Mouse (Mus musculus) neural tube, embryonic 14.5 days (tissue): ENCODE results near the gene Avil. TPM values are rescaled to one million over a fixed set of nuclear protein-coding genes. Genes with fewer than 3 reads are reported as not detected.
A peak's percentile ranks its signal among the peaks of the same experiment; 100 is the strongest.

Source experiments
- ATAC-seq: fragments of 200-750 bp; cut with Nextera tagmentation; 2 replicates; pipeline ENCODE4 v1.8.0; 2017; ENCODE audit warnings: low read depth, mild to moderate bottlenecking, moderate TSS enrichment, moderate library complexity
- H3K27ac ChIP-seq: fragments of 300-500 bp; sonication (generic); 2 replicates; pipeline ENCODE4 v1.5.1; 2014; ENCODE audit warnings: low read depth, mild to moderate bottlenecking, control low read depth, low read length, moderate library complexity, mixed read lengths
- H3K27me3 ChIP-seq: fragments of 300-500 bp; sonication (generic); 2 replicates; pipeline ENCODE4 v1.6.1; 2014; ENCODE audit warnings: low read length; ENCODE audit not compliant: control insufficient read depth, insufficient read depth
- H3K36me3 ChIP-seq: fragments of 300-500 bp; sonication (generic); 2 replicates; pipeline ENCODE4 v1.6.1; 2014; ENCODE audit warnings: low read length, mixed read lengths; ENCODE audit not compliant: control insufficient read depth, insufficient read depth
- H3K4me1 ChIP-seq: fragments of 300-500 bp; sonication (generic); 2 replicates; pipeline ENCODE4 v1.6.1; 2014; ENCODE audit warnings: low read length; ENCODE audit not compliant: control insufficient read depth, insufficient read depth
- H3K4me2 ChIP-seq: fragments of 300-500 bp; sonication (generic); 2 replicates; pipeline ENCODE4 v1.6.1; 2014; ENCODE audit warnings: mild to moderate bottlenecking, low read depth, low read length, control low read depth
- H3K4me3 ChIP-seq: fragments of 300-500 bp; sonication (generic); 2 replicates; pipeline ENCODE4 v1.5.1; 2014; ENCODE audit warnings: low read depth, low read length, control low read depth, mixed read lengths
- H3K9ac ChIP-seq: fragments of 300-500 bp; sonication (generic); replicated peaks from 2 replicates; pipeline ENCODE4 v1.6.1; 2014; ENCODE audit warnings: low read depth, mild to moderate bottlenecking, control low read depth, low read length, mixed read lengths
- H3K9me3 ChIP-seq: fragments of 300-500 bp; sonication (generic); 2 replicates; pipeline ENCODE4 v1.6.1; 2016; ENCODE audit warnings: low read length; ENCODE audit not compliant: control insufficient read depth
- WGBS: fragments of 180-500 bp; shearing (Covaris S2); extraction: QIAGEN DNeasy Blood & Tissue Kit; methylation state at CpG from one replicate; pipeline ENCODE4 v1.1.7; 2014; 5-methylcytosine and 5-hydroxymethylcytosine counted together
- polyA plus RNA-seq: library from polyadenylated mRNA; unstranded; fragments of >200 nt; fragmentation: Nextera tagmentation; extraction: Ambion mirVana; gene quantifications from 2 replicates; pipeline ENCODE4 v1.2.1, GENCODE M21; 2014

Avil gene
- polyA plus RNA-seq, 1 experiment from 2014 or later, result 0.15 TPM

DNA sequence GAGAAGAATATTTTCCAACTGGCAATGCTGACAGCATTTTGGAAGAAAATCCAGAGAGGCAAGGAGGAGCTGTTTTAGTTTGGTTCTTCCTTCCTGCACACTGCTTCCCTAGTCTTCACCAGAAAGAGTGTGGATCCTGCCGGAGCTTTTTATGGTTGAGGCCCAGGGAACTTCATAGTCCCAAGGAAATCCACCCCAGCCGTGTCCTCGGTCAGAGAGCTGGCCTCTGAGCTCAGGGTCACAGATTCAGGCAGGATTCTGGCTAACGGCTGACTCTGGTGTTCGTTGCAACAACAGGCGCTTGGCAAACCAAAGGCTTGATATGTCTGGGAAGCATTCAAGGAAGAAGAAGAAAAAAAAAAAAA lies 37.6 kb upstream of the Avil start:
- no peak overlapping the region for H3K4me2 ChIP-seq
- 42% methylated on average over 6 of the region's 6 CpGs for WGBS
- no peak overlapping the region for H3K9ac ChIP-seq
- H3K27ac ChIP-seq, result no peak overlapping the region
- no peak overlapping the region for H3K4me3 ChIP-seq
- no peak for ATAC-seq
- peaks cover 10% of the 10 kb centered on the region; the same call in 1 of the 2 replicates for H3K27me3 ChIP-seq
- no peaks in the 10 kb centered on the region for H3K9me3 ChIP-seq
- H3K4me1 ChIP-seq, result no peaks in the 10 kb centered on the region
- no peaks in the 10 kb centered on the region for H3K36me3 ChIP-seq

DNA sequence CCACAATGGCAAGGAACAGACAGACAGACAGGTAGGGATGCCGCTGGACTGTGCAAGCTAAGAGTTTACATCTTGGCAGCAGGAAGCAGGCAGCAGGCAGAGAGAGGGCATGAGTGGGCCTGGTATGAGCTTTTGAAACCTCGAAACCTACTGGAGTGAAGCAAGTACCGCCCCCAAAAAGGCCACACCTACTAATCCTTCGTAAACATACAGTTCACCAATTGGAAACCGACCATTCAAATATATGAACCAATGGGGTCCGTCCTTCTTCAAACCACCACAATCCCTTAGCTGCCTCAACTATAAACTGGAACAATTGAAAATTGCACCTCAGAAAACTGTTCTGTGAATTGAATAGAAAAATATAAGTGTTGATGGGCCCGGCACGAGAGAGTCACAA lies 36.7 kb upstream of the Avil start:
- Histone ChIP-seq H3K27me3 (peaks cover 10% of the 10 kb centered on the region; the same call in 1 of the 2 replicates), H3K9me3 (no peaks in the 10 kb centered on the region), H3K36me3 (no peaks in the 10 kb centered on the region), H3K4me1 (no peaks in the 10 kb centered on the region), H3K27ac (no peak overlapping the region), H3K9ac (no peak overlapping the region), H3K4me2 (no peak overlapping the region), H3K4me3 (no peak overlapping the region)
- WGBS, result 90% methylated on average over 8 of the region's 8 CpGs
- no peak for ATAC-seq

DNA sequence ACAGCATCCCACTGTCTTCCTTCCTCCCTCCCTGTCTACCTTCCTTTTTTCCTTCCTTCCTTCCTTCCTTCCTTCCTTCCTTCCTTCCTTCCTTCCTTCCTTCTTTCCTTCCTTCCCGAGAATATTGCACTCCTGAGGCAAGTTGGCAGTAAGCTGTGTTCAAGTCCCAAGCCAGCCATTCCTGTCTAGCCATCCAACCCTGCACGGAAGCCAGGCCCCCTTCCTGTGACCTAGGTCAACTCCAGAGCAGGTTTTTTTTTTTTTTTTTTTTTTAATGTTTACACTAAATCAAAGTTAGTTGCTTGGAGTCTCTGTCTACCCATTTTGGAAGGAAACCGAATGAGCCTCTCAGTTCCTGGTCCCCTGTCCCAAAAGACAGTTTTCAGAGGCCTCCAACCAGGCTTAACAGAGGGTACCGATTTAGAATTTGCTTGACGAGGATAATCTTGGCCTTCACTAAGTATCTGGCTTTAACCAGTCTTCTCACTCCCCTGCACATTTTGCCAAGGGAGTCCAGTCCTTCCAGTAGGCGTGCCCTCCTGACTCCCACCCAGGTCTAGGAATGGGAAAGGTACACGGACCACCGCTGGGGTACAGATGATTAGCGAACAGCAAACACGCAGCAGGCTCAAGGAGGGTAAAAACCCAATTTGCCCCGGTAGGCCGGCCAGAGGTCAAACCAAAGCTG lies 29.0 kb upstream of the Avil start:
- Histone ChIP-seq H3K4me2 (0 out of 2 replicates have a peak overlapping the region, but pooled peaks have one; percentile 2), H3K9me3 (no peaks in the 10 kb centered on the region), H3K27ac (no peak overlapping the region), H3K4me1 (no peaks in the 10 kb centered on the region), H3K36me3 (no peaks in the 10 kb centered on the region), H3K27me3 (no peaks in the 10 kb centered on the region; the same call in 1 of the 2 replicates), H3K4me3 (no peak overlapping the region), H3K9ac (no peak overlapping the region)
- ATAC-seq, result no peak
- WGBS, result 7% methylated on average over 12 of the region's 12 CpGs

DNA sequence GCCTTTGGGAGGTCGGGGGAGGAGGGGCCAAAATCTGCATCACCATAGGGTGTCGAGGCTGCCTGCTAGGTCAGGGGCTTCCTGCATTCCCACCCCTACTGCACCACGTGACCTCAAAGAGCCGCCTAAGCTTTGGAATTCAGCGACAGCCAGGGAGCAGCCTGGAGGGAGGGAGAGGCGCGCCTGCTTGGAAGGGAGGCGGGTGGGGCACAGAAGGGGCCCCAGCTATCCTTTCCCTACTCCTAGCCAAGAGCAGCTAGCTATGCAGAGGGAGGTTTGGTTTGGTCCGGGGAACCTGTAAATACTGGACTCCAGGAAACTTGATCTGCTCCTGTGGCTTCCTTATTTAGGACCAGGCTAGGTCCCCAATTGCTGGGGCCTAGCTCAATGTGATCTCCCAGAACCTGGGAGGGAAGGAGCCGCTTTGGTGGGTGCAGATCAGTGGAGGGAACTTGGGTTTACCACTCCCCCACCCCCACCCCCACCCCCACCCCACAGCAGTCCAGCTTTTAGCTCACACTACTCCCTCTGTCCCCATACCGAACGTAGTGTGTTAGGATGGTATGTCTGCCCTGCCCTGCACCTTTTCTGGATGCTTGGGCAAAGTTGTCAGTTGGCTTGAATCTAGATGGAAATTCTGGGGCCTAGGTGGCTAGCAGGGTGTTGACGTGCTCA lies 28.3 kb upstream of the Avil start:
- Histone ChIP-seq H3K27ac (no peak overlapping the region), H3K4me1 (no peaks in the 10 kb centered on the region), H3K36me3 (no peaks in the 10 kb centered on the region), H3K9ac (no peak overlapping the region), H3K9me3 (no peaks in the 10 kb centered on the region), H3K27me3 (no peaks in the 10 kb centered on the region; the same call in 1 of the 2 replicates), H3K4me2 (0 out of 2 replicates have a peak overlapping the region, but pooled peaks have one; percentile 2), H3K4me3 (no peak overlapping the region)
- ATAC-seq, result peak; percentile 54; the same call in 1 of the 2 replicates
- WGBS, result 10% methylated on average over 13 of the region's 13 CpGs

DNA sequence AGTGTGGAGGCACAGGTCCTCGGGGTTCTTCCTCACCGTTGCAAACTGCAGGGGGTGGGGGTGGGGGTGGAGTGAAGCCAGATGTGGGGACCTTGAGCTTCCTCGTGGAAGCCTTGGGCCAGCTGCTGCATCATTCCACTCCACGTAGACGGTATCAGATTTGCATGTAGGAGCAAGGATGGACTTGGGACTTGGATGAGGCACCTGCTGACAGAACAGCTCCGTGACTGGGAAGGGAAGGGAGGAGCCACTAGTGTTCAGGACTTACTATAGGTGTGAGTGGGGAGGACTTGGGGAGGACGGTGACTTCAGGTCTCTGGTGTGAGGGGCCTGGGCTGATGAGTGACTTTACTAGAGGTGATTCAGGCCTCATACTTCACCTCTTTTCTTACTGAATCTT lies 27.5 kb upstream of the Avil start:
- 31% methylated on average over 7 of the region's 7 CpGs for WGBS
- ATAC-seq, result no peak
- Histone ChIP-seq H3K4me2 (no peak overlapping the region), H3K36me3 (no peaks in the 10 kb centered on the region), H3K9me3 (no peaks in the 10 kb centered on the region), H3K4me1 (0 out of 2 replicates have a peak, but pooled peaks cover 1% of the 10 kb centered on the region), H3K4me3 (no peak overlapping the region), H3K27ac (no peak overlapping the region), H3K9ac (no peak overlapping the region), H3K27me3 (no peaks in the 10 kb centered on the region; the same call in 1 of the 2 replicates)

DNA sequence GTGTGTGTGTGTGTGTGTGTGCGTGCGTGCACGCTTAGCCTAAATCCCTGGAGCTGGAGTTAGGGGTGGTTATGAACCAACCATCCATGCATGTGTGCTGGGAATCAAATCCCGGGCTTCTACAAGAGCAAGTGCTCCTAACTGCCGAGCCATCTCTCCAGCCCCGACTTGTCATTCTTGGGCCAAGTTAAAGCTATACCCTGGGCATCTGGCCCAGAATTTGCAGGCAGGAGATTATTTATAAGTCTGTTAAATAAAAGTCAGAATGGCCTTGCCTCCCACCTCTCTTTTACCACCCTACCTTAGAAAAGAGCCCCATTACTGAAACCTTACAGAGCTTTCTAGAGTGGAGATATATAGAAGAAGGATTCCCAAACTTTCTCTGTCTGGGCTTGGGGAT lies 24.8 kb upstream of the Avil start:
- Histone ChIP-seq H3K4me3 (no peak overlapping the region), H3K9me3 (no peaks in the 10 kb centered on the region), H3K4me2 (no peak overlapping the region), H3K27me3 (no peaks in the 10 kb centered on the region; the same call in 1 of the 2 replicates), H3K27ac (no peak overlapping the region), H3K4me1 (peaks cover 6% of the 10 kb centered on the region), H3K36me3 (no peaks in the 10 kb centered on the region), H3K9ac (no peak overlapping the region)
- WGBS, result 91% methylated on average over 6 of the region's 6 CpGs
- ATAC-seq, result no peak

DNA sequence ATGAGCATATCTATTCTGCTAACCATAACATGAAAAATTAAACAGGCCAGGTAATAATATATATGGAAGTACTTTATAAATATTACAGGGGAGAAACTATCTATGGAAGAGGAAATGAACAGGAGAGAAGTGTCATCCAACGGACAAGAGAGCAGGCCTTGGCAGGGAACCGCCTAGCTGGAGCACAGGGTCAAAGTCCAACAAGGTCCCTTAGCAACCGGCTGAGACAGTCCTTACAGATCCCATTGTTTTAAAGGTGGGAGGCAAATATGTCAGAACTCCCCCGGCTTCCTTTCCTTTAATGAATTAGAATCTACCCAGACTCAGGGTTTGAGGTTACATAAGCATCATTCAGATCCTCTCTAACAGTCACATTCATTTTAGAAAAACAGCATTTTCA lies 23.4 kb upstream of the Avil start:
- no peaks in the 10 kb centered on the region for H3K36me3 ChIP-seq
- no peak overlapping the region for H3K4me3 ChIP-seq
- H3K4me1 ChIP-seq, result peaks cover 20% of the 10 kb centered on the region
- no peak overlapping the region for H3K4me2 ChIP-seq
- H3K27ac ChIP-seq, result no peak overlapping the region
- H3K9ac ChIP-seq, result no peak overlapping the region
- no peaks in the 10 kb centered on the region for H3K27me3 ChIP-seq
- no peaks in the 10 kb centered on the region for H3K9me3 ChIP-seq
- WGBS, result 30% methylated on average over 4 of the region's 4 CpGs
- ATAC-seq, result no peak

DNA sequence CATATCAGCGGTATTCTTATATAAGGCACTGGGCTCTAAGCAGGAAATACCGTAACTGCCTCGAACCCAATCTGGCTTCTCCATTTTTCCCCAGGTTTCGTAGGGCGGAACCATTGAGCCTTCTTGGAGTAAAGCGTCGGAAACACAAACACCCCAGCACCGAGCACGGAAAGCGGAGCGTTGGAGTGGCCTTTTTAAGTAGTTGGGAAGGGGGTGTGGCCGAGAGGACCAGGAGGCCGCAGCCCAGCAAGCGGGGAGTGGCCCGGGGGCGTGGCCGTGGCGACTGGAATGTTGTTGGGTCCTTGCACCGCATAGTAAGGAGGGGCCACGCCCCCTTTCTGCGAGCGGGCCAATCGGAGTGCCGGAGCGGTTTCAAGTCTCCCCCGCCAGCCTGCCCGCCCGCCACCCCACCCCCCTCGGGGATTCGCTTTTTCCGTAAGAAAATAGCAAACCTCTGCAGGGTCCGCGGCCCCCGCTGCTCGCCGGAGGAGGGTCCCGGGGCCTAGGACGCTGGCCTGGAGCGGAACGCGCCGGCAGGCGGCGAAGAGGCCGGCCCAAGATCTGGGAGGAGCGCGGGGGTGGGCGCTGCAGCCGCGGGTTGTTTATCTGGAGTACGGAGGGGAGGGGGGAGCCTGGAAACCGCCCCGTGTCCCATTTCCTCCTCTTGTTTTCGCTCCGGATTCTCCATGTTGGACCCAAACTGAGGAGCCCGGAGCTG lies 22.1 kb upstream of the Avil start, which contains the start of gene Ctdsp2:
Ctdsp2 (plus strand) TSS at position 441 of the 718 bp plus-strand sequence.
- H3K27ac ChIP-seq, result peak within 1 kb of the TSS; percentile 98
- no peaks in the 10 kb centered on the region for H3K9me3 ChIP-seq
- no peaks in the 10 kb centered on the region for H3K27me3 ChIP-seq
- WGBS, result 0% methylated on average over 49 of the region's 56 CpGs
- peak within 1 kb of the TSS; percentile 91 for H3K4me3 ChIP-seq
- ATAC-seq, result peak; percentile 93
- H3K4me2 ChIP-seq, result peak within 1 kb of the TSS; percentile 86
- peaks cover 33% of the 10 kb centered on the region for H3K4me1 ChIP-seq
- peak within 1 kb of the TSS; percentile 92 for H3K9ac ChIP-seq
- H3K36me3 ChIP-seq, result no peaks in the 10 kb centered on the region
